Mouse (Mus musculus): ENCODE measurements around the gene Lrrc29. TPM values are rescaled to one million over a fixed set of nuclear protein-coding genes. Genes with fewer than 3 reads are reported as not detected.

Lrrc29 gene
- polyA plus RNA-seq, 1 experiment from 2014 or later = 1.3 TPM

DNA sequence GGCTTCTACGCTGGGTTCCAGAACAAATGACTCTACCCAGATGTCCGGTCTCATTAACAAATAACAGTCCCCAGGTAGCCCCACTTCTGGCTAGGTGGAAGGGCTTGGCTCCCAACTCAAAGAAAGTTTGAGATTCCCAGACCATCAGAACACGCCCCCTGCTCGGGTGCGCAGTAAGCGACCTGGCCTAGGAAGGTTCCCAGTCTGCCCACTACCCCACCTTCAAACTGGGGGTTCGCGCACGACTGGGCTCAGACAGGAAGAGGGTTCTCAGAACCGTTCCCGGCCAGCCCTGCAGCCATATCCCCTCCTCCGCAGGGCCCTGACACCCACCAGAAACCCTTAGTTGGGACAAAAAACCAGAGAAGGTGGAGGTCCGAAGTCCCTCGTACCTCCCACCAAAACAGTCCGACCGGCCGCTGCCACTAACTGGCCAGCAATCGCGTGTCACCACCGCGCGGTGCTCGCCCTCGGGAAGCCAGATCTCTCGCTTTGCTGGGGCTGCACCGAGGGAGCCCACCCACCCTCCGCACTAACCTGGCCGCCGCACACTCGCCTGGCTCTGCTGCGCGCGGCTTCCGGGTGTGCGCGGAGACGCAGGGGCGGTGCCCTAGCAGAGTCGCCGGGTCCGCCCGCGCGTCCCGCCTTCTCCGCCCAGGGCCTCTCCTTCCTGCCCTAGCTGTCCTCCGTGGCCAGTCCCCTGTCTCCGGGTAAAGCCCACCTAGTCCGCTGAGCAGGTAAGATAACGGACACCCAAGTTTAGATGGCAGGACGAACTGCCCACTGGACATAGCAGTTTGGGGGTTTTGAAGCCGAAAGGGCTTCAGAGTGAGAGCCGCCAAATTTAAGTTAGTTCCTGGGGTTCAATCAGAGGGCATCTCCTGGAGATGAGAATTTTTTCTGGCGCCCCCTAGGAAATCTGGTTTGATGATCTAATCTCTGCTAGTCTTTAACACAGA lies 61.8 kb downstream of the Lrrc29 start, which contains the start of the genes Tradd and Fbxl8:
Tradd (minus strand) TSS at position 586 of the 959 bp plus-strand sequence.
Fbxl8 (plus strand) TSS at position 625 of the 959 bp plus-strand sequence.
- Histone ChIP-seq H3K4me1 (peaks cover 48% of the 10 kb centered on the region), H3K27me3 (replicated peaks; ENCODE audit: low read depth, poor library complexity, severe bottlenecking) (peaks cover 100% of the 10 kb centered on the region), H3K9me3 (peaks cover 4% of the 10 kb centered on the region), H3K4me3 (peak within 1 kb of the TSS; percentile 76), H3K27ac (replicated peaks) (peak within 1 kb of the TSS; percentile 59; the same call in 1 of the 2 replicates), H3K36me3 (replicated peaks) (no peaks in the 10 kb centered on the region)
- DNase-seq (ENCODE audit: low spot score) = peak; percentile 83
- 1% methylated on average over 54 of the region's 54 CpGs for WGBS

- Histone ChIP-seq H3K4me3 (peak overlapping the region; percentile 76), H3K36me3 (replicated peaks) (no peaks in the 10 kb centered on the region), H3K4me1 (peaks cover 47% of the 10 kb centered on the region), H3K9me3 (peaks cover 4% of the 10 kb centered on the region), H3K27me3 (replicated peaks; ENCODE audit: low read depth, poor library complexity, severe bottlenecking) (peaks cover 100% of the 10 kb centered on the region), H3K27ac (replicated peaks) (no peak overlapping the region)
- DNase-seq (ENCODE audit: low spot score) = no peak
- WGBS = 40% methylated on average over 16 of the region's 16 CpGs
Measured at GRCm38 (mm10) chr8:105263244-105263912, 62.7 kb downstream of the Lrrc29 start.

MicroRNAs within 50 kb of the gene (microRNA counts, 519-probe panel; counts per million panel counts)
- 1,837 counts per million, percentile 60 among the panel's probes with 10 or more counts for microRNA mmu-miR-328

Small RNA genes within 50 kb of the gene (microRNA-seq; reads per million reads assigned to microRNA genes)
- not detected for gene Gm27320
- 163 reads per million, percentile 53 among the genes with 10 or more reads in this experiment for gene Mir328

Other genes starting within 250 kb of the Lrrc29 start
- not detected in 2 replicates for gene Ces3b, start 242.5 kb downstream of the Lrrc29 start, polyA plus RNA-seq (2016; fragmentation: Nextera tagmentation; extraction: Ambion mirVana)
- gene Ces4a, start 194.5 kb downstream of the Lrrc29 start, polyA plus RNA-seq (2016; fragmentation: Nextera tagmentation; extraction: Ambion mirVana) = not detected in 2 replicates
- gene Cbfb, start 155.6 kb downstream of the Lrrc29 start, polyA plus RNA-seq (2016; fragmentation: Nextera tagmentation; extraction: Ambion mirVana) = 67.5 and 73.2 TPM in 2 replicates
- 25.9 and 27.1 TPM in 2 replicates for gene D230025D16Rik, start 101.1 kb downstream of the Lrrc29 start, polyA plus RNA-seq (2016; fragmentation: Nextera tagmentation; extraction: Ambion mirVana)
- gene B3gnt9, start 71.1 kb downstream of the Lrrc29 start, polyA plus RNA-seq (2016; fragmentation: Nextera tagmentation; extraction: Ambion mirVana) = 1.6 and 1.7 TPM in 2 replicates
- 14.6 and 16.7 TPM in 2 replicates for gene Tradd, start 61.7 kb downstream of the Lrrc29 start, polyA plus RNA-seq (2016; fragmentation: Nextera tagmentation; extraction: Ambion mirVana)
- gene Fbxl8, start 61.6 kb downstream of the Lrrc29 start, polyA plus RNA-seq (2016; fragmentation: Nextera tagmentation; extraction: Ambion mirVana) = 0.63 and 0.92 TPM in 2 replicates
- gene Hsf4, start 56.5 kb downstream of the Lrrc29 start, polyA plus RNA-seq (2016; fragmentation: Nextera tagmentation; extraction: Ambion mirVana) = 0.21 TPM in 1 of 2 replicates, not detected in the other
- gene Nol3, start 50.1 kb downstream of the Lrrc29 start, polyA plus RNA-seq (2016; fragmentation: Nextera tagmentation; extraction: Ambion mirVana) = 0.62 and 0.69 TPM in 2 replicates
- 20.7 and 23.9 TPM in 2 replicates for gene 4931428F04Rik, start 36.4 kb downstream of the Lrrc29 start, polyA plus RNA-seq (2016; fragmentation: Nextera tagmentation; extraction: Ambion mirVana)
- gene Exoc3l, start 30.2 kb downstream of the Lrrc29 start, polyA plus RNA-seq (2016; fragmentation: Nextera tagmentation; extraction: Ambion mirVana) = 9.9 and 11.6 TPM in 2 replicates
- gene E2f4, start 28.6 kb downstream of the Lrrc29 start, polyA plus RNA-seq (2016; fragmentation: Nextera tagmentation; extraction: Ambion mirVana) = 125 and 138 TPM in 2 replicates
- gene Elmo3, start 20.7 kb downstream of the Lrrc29 start, polyA plus RNA-seq (2016; fragmentation: Nextera tagmentation; extraction: Ambion mirVana) = 2.7 and 3.5 TPM in 2 replicates
- 93.0 and 99.4 TPM in 2 replicates for gene Tmem208, start 76 bp upstream of the Lrrc29 start, polyA plus RNA-seq (2016; fragmentation: Nextera tagmentation; extraction: Ambion mirVana)
- 2.9 and 3.3 TPM in 2 replicates for gene Fhod1, start 21.7 kb upstream of the Lrrc29 start, polyA plus RNA-seq (2016; fragmentation: Nextera tagmentation; extraction: Ambion mirVana)
- 5.5 and 5.7 TPM in 2 replicates for gene Slc9a5, start 22.6 kb upstream of the Lrrc29 start, polyA plus RNA-seq (2016; fragmentation: Nextera tagmentation; extraction: Ambion mirVana)
- gene Plekhg4, start 47.0 kb upstream of the Lrrc29 start, polyA plus RNA-seq (2016; fragmentation: Nextera tagmentation; extraction: Ambion mirVana) = 0.34 and 0.83 TPM in 2 replicates
- 0.08 and 0.16 TPM in 2 replicates for gene Kctd19, start 87.2 kb upstream of the Lrrc29 start, polyA plus RNA-seq (2016; fragmentation: Nextera tagmentation; extraction: Ambion mirVana)
- 0.29 and 0.67 TPM in 2 replicates for gene Lrrc36, start 87.3 kb upstream of the Lrrc29 start, polyA plus RNA-seq (2016; fragmentation: Nextera tagmentation; extraction: Ambion mirVana)
- gene Tppp3, start 145.2 kb upstream of the Lrrc29 start, polyA plus RNA-seq (2016; fragmentation: Nextera tagmentation; extraction: Ambion mirVana) = 35.7 and 48.8 TPM in 2 replicates
- gene Zdhhc1, start 170.6 kb upstream of the Lrrc29 start, polyA plus RNA-seq (2016; fragmentation: Nextera tagmentation; extraction: Ambion mirVana) = 19.2 and 20.5 TPM in 2 replicates
- 18.8 and 22.2 TPM in 2 replicates for gene Hsd11b2, start 192.5 kb upstream of the Lrrc29 start, polyA plus RNA-seq (2016; fragmentation: Nextera tagmentation; extraction: Ambion mirVana)
- 64.7 and 64.9 TPM in 2 replicates for gene Atp6v0d1, start 239.8 kb upstream of the Lrrc29 start, polyA plus RNA-seq (2016; fragmentation: Nextera tagmentation; extraction: Ambion mirVana)

Data from embryonic facial prominence, embryonic 10.5 days (tissue).